Mouse (Mus musculus): ENCODE results near the gene Ficd. TPM values are rescaled to one million over a fixed set of nuclear protein-coding genes. Genes with fewer than 3 reads are reported as not detected.

The Ficd gene
- polyA plus RNA-seq (2015; fragmentation: Nextera tagmentation; extraction: Ambion mirVana): 4.9 and 6.2 TPM in 2 replicates

GRCm38 (mm10) chr5:113735345-113736112 is at the start of gene Ficd:
Gene Ficd, plus strand, starts transcription at chr5:113735803.
- ATAC-seq (replicated peaks; ENCODE audit: insufficient number of reproducible peaks, insufficient read depth, low FRiP score, low read depth): peak; percentile 95
- Histone ChIP-seq H3K9ac (peak within 1 kb of the TSS; percentile 66), H3K4me2 (peak within 1 kb of the TSS; percentile 90), H3K4me1 (replicated peaks) (peaks cover 16% of the 10 kb centered on the region), H3K4me3 (peak within 1 kb of the TSS; percentile 77), H3K27ac (peak within 1 kb of the TSS; percentile 92), H3K9me3 (replicated peaks) (no peaks in the 10 kb centered on the region), H3K36me3 (peaks cover 30% of the 10 kb centered on the region), H3K27me3 (no peaks in the 10 kb centered on the region)
- 1% methylated on average over 71 of the region's 71 CpGs for WGBS

- WGBS: 76% methylated on average over 5 of the region's 5 CpGs
These were observed 48.1 kb upstream of the Ficd start for GRCm38 (mm10) chr5:113687514-113687913.

GRCm38 (mm10) chr5:113690069-113690548 is 45.5 kb upstream of the Ficd start:
- no peaks in the 10 kb centered on the region for H3K27me3 ChIP-seq
- 80% methylated on average over 15 of the region's 15 CpGs for WGBS
- no peak for ATAC-seq (replicated peaks; ENCODE audit: insufficient number of reproducible peaks, insufficient read depth, low FRiP score, low read depth)

More at GRCm38 (mm10) chr5:113687514-113687913, 48.1 kb upstream of the Ficd start:
- Histone ChIP-seq H3K4me1 (replicated peaks) (no peaks in the 10 kb centered on the region), H3K36me3 (no peaks in the 10 kb centered on the region), H3K4me2 (no peak overlapping the region), H3K9me3 (replicated peaks) (no peaks in the 10 kb centered on the region), H3K9ac (no peak overlapping the region), H3K4me3 (no peak overlapping the region), H3K27ac (no peak overlapping the region), H3K27me3 (0 out of 2 replicates have a peak, but pooled peaks cover 2% of the 10 kb centered on the region)
- ATAC-seq (replicated peaks; ENCODE audit: insufficient number of reproducible peaks, insufficient read depth, low FRiP score, low read depth): no peak

GRCm38 (mm10) chr5:113690866-113691265 is 44.7 kb upstream of the Ficd start:
- no peaks in the 10 kb centered on the region for H3K4me1 ChIP-seq (replicated peaks)
- no peaks in the 10 kb centered on the region for H3K36me3 ChIP-seq
- 87% methylated on average over 2 of the region's 2 CpGs for WGBS

More at GRCm38 (mm10) chr5:113690069-113690548, 45.5 kb upstream of the Ficd start:
- no peak overlapping the region for H3K4me3 ChIP-seq
- no peaks in the 10 kb centered on the region for H3K4me1 ChIP-seq (replicated peaks)
- no peaks in the 10 kb centered on the region for H3K36me3 ChIP-seq
- H3K27ac ChIP-seq: no peak overlapping the region
- H3K9me3 ChIP-seq (replicated peaks): no peaks in the 10 kb centered on the region
- no peak overlapping the region for H3K4me2 ChIP-seq
- H3K9ac ChIP-seq: no peak overlapping the region

GRCm38 (mm10) chr5:113693196-113693755 is 42.3 kb upstream of the Ficd start:
- no peak overlapping the region for H3K9ac ChIP-seq
- no peak overlapping the region for H3K4me3 ChIP-seq
- no peak for ATAC-seq (replicated peaks; ENCODE audit: insufficient number of reproducible peaks, insufficient read depth, low FRiP score, low read depth)
- no peaks in the 10 kb centered on the region for H3K27me3 ChIP-seq
- H3K9me3 ChIP-seq (replicated peaks): no peaks in the 10 kb centered on the region
- no peak overlapping the region for H3K27ac ChIP-seq
- WGBS: 89% methylated on average over 8 of the region's 8 CpGs
- no peak overlapping the region for H3K4me2 ChIP-seq
- H3K36me3 ChIP-seq: no peaks in the 10 kb centered on the region
- H3K4me1 ChIP-seq (replicated peaks): no peaks in the 10 kb centered on the region

More at GRCm38 (mm10) chr5:113690866-113691265, 44.7 kb upstream of the Ficd start:
- H3K4me2 ChIP-seq: no peak overlapping the region
- H3K27me3 ChIP-seq: no peaks in the 10 kb centered on the region
- no peak overlapping the region for H3K27ac ChIP-seq
- no peak overlapping the region for H3K4me3 ChIP-seq
- ATAC-seq (replicated peaks; ENCODE audit: insufficient number of reproducible peaks, insufficient read depth, low FRiP score, low read depth): no peak; the same call in 1 of the 2 replicates
- H3K9ac ChIP-seq: no peak overlapping the region
- H3K9me3 ChIP-seq (replicated peaks): no peaks in the 10 kb centered on the region

GRCm38 (mm10) chr5:113694000-113694399 is 41.6 kb upstream of the Ficd start:
- Histone ChIP-seq H3K27ac (no peak overlapping the region), H3K4me2 (no peak overlapping the region), H3K4me1 (replicated peaks) (no peaks in the 10 kb centered on the region), H3K4me3 (no peak overlapping the region), H3K9me3 (replicated peaks) (no peaks in the 10 kb centered on the region), H3K36me3 (no peaks in the 10 kb centered on the region), H3K27me3 (no peaks in the 10 kb centered on the region), H3K9ac (no peak overlapping the region)
- 57% methylated on average over 4 of the region's 4 CpGs for WGBS
- no peak for ATAC-seq (replicated peaks; ENCODE audit: insufficient number of reproducible peaks, insufficient read depth, low FRiP score, low read depth)

- WGBS: 46% methylated on average over 5 of the region's 5 CpGs
- no peaks in the 10 kb centered on the region for H3K4me1 ChIP-seq (replicated peaks)
- H3K9me3 ChIP-seq (replicated peaks): no peaks in the 10 kb centered on the region
- ATAC-seq (replicated peaks; ENCODE audit: insufficient number of reproducible peaks, insufficient read depth, low FRiP score, low read depth): no peak
- H3K9ac ChIP-seq: no peak overlapping the region
- H3K4me2 ChIP-seq: no peak overlapping the region
- no peaks in the 10 kb centered on the region for H3K36me3 ChIP-seq
- H3K27me3 ChIP-seq: no peaks in the 10 kb centered on the region
- H3K27ac ChIP-seq: no peak overlapping the region
- H3K4me3 ChIP-seq: no peak overlapping the region
These were observed 41.2 kb upstream of the Ficd start for GRCm38 (mm10) chr5:113694415-113694814.

GRCm38 (mm10) chr5:113700388-113701023 is 35.1 kb upstream of the Ficd start:
- no peak overlapping the region for H3K9ac ChIP-seq
- H3K36me3 ChIP-seq: no peaks in the 10 kb centered on the region
- no peaks in the 10 kb centered on the region for H3K4me1 ChIP-seq (replicated peaks)
- H3K4me3 ChIP-seq: no peak overlapping the region
- no peak overlapping the region for H3K27ac ChIP-seq
- no peak overlapping the region for H3K4me2 ChIP-seq
- H3K9me3 ChIP-seq (replicated peaks): no peaks in the 10 kb centered on the region
- WGBS: 71% methylated on average over 19 of the region's 19 CpGs
- 0 out of 2 replicates have a peak, but pooled peaks cover 3% of the 10 kb centered on the region for H3K27me3 ChIP-seq
- ATAC-seq (replicated peaks; ENCODE audit: insufficient number of reproducible peaks, insufficient read depth, low FRiP score, low read depth): no peak

GRCm38 (mm10) chr5:113703803-113704585 is 31.6 kb upstream of the Ficd start:
- ATAC-seq (replicated peaks; ENCODE audit: insufficient number of reproducible peaks, insufficient read depth, low FRiP score, low read depth): no peak

GRCm38 (mm10) chr5:113712861-113713260 is 22.7 kb upstream of the Ficd start:
- H3K4me3 ChIP-seq: no peak overlapping the region
- ATAC-seq (replicated peaks; ENCODE audit: insufficient number of reproducible peaks, insufficient read depth, low FRiP score, low read depth): no peak
- H3K27me3 ChIP-seq: 0 out of 2 replicates have a peak, but pooled peaks cover 10% of the 10 kb centered on the region
- WGBS: 66% methylated on average over 2 of the region's 2 CpGs
- no peak overlapping the region for H3K27ac ChIP-seq
- no peak overlapping the region for H3K4me2 ChIP-seq
- H3K9ac ChIP-seq: no peak overlapping the region
- H3K4me1 ChIP-seq (replicated peaks): no peaks in the 10 kb centered on the region
- no peaks in the 10 kb centered on the region for H3K36me3 ChIP-seq
- no peaks in the 10 kb centered on the region for H3K9me3 ChIP-seq (replicated peaks)

More at GRCm38 (mm10) chr5:113703803-113704585, 31.6 kb upstream of the Ficd start:
- Histone ChIP-seq H3K4me2 (no peak overlapping the region), H3K27me3 (peaks cover 6% of the 10 kb centered on the region; the same call in 1 of the 2 replicates), H3K27ac (no peak overlapping the region), H3K9me3 (replicated peaks) (no peaks in the 10 kb centered on the region), H3K9ac (no peak overlapping the region), H3K36me3 (no peaks in the 10 kb centered on the region), H3K4me3 (no peak overlapping the region), H3K4me1 (replicated peaks) (no peaks in the 10 kb centered on the region)
- 54% methylated on average over 21 of the region's 21 CpGs for WGBS
